ENCODE assay signal across 10 mouse cellular contexts in genomic region chr11:55511374-55511773, GRCm38 (mm10). TPM values are rescaled to one million over a fixed set of nuclear protein-coding genes. Genes with fewer than 3 reads are reported as not detected.
A peak's percentile ranks its signal among the peaks of the same experiment; 100 is the strongest.
DNase-seq lines count a peak whose midpoint lies in the region; ATAC-seq and TF ChIP-seq lines count a peak whose summit lies in the region.
"Had no signal": no experiment of that assay in that cellular context is flagged by ENCODE, and none has a peak within 500 bp of the region (broad histone marks: within the 10 kb centered on the region; RNA-seq: fewer than 3 reads in every experiment).

No protein-coding gene starts in this region.

- TF ChIP-seq POLR2A in ES-Bruce4 (IDR thresholded peaks at IDR 0.05; ENCODE audit: insufficient read depth, low read length), result no peak

- TF ChIP-seq CTCF in layer of hippocampus, adult 2 months (conservative IDR thresholded peaks at IDR 0.05), result peak; percentile 63
- TF ChIP-seq CTCF in ES-Bruce4 (IDR thresholded peaks at IDR 0.05; ENCODE audit: low read depth, low read length), result peak; percentile 47

- no peaks in the 10 kb centered on the region for H3K27me3 ChIP-seq in ES-Bruce4 (ENCODE audit: control insufficient read depth, insufficient read depth, low read length, poor library complexity, severe bottlenecking)

- H3K9ac ChIP-seq in ES-Bruce4 (ENCODE audit: low read depth, poor library complexity, severe bottlenecking), result no peak overlapping the region

- no peaks in the 10 kb centered on the region for H3K4me1 ChIP-seq in ES-Bruce4 (ENCODE audit: control insufficient read depth, insufficient read depth, low read length)

- H3K9me3 ChIP-seq in ES-Bruce4 (replicated peaks; ENCODE audit: control insufficient read depth, insufficient read depth, low read length, poor library complexity, severe bottlenecking), result no peaks in the 10 kb centered on the region

- H3K4me3 ChIP-seq in layer of hippocampus, adult 2 months, result no peak overlapping the region
- no peak overlapping the region for H3K4me3 ChIP-seq in ES-Bruce4 (ENCODE audit: low read depth, low read length)
- H3K4me3 ChIP-seq: erythroblast, embryonic 14.5 days had no signal

- no peaks in the 10 kb centered on the region for H3K36me3 ChIP-seq in ES-Bruce4 (ENCODE audit: control insufficient read depth, insufficient read depth, low read length, poor library complexity, severe bottlenecking)

- no peak for TF ChIP-seq EP300 in ES-Bruce4 (IDR thresholded peaks at IDR 0.05; ENCODE audit: insufficient read depth, low read depth, low read length)

- DNase-seq in adrenal gland, postnatal 14 days, result peak; percentile 43
- DNase-seq in adrenal gland, postnatal 4 days (ENCODE audit: low spot score in 2 of 2), result no peak
- peak in 1 of 2 experiments; percentile 35 for DNase-seq in layer of hippocampus, adult 2 months (ENCODE audit: low spot score in 2 of 2)
- no peak for DNase-seq in layer of hippocampus, adult 9-11 months
- DNase-seq in spleen, postnatal 36 days (ENCODE audit: low spot score in 2 of 2), result no peak

- no peak overlapping the region for H3K27ac ChIP-seq in layer of hippocampus, adult 2 months
- no peak overlapping the region for H3K27ac ChIP-seq in ES-Bruce4 (ENCODE audit: insufficient read depth, low read length)
- H3K27ac ChIP-seq: macrophage had no signal

- peak; percentile 75 for ATAC-seq in megakaryocyte progenitor cell, adult 5-6 weeks (replicated peaks; ENCODE audit: poor library complexity)
- no peak for ATAC-seq in monocyte, adult 5-6 weeks (replicated peaks; ENCODE audit: insufficient number of reproducible peaks, low FRiP score, low TSS enrichment, poor library complexity, severe bottlenecking)

RNA-seq across cellular contexts. Expression of gene G3bp1, which starts 41.9 kb away (rescaled TPM):
- 61.8 and 61.9 TPM in 2 replicates for total RNA-seq in adrenal gland, postnatal 14 days (2021)
- total RNA-seq in adrenal gland, postnatal 4 days (2021), result 10 to 100 TPM; 70.0 to 73.9 TPM
- total RNA-seq in layer of hippocampus, adult 2 months (2021), result 10 to 100 TPM; 36.4 TPM
- polyA plus RNA-seq in ES-Bruce4 (2011; ENCODE audit: insufficient read depth, insufficient read length, low read depth, missing spikeins), result 146 and 147 TPM in 2 replicates
- 79.3 and 85.5 TPM in 2 replicates for total RNA-seq in megakaryocyte progenitor cell, adult 5-6 weeks (2015)
- 123 and 135 TPM in 2 replicates for total RNA-seq in megakaryocyte progenitor cell, adult 5-6 weeks (2017)
- total RNA-seq in monocyte, adult 5-6 weeks (2017), result 54.8 to 59.5 TPM (median 56.4 TPM) in 3 replicates

RNA-seq across cellular contexts. Expression of gene Atox1, which starts 50.3 kb away (rescaled TPM):
- 255 and 290 TPM in 2 replicates for total RNA-seq in adrenal gland, postnatal 14 days (2021)
- total RNA-seq in adrenal gland, postnatal 4 days (2021), result 100 to 1,000 TPM; 254 to 267 TPM
- total RNA-seq in layer of hippocampus, adult 2 months (2021), result 10 to 100 TPM; 88.4 to 92.4 TPM
- 120 and 142 TPM in 2 replicates for polyA plus RNA-seq in ES-Bruce4 (2011; ENCODE audit: insufficient read depth, insufficient read length, low read depth, missing spikeins)
- total RNA-seq in megakaryocyte progenitor cell, adult 5-6 weeks (2015), result 120 TPM in 2 replicates
- 54.3 and 72.9 TPM in 2 replicates for total RNA-seq in megakaryocyte progenitor cell, adult 5-6 weeks (2017)
- 91.4 to 104 TPM (median 99.3 TPM) in 3 replicates for total RNA-seq in monocyte, adult 5-6 weeks (2017)
